Mouse (Mus musculus) E14TG2a.4 (cell line): ENCODE results near the gene Arhgef28.

Source experiments
- CTCF ChIP-seq: conservative IDR thresholded peaks from 2 replicates; pipeline ENCODE4 v1.5.1; 2014; ENCODE audit warnings: low read length
- POU5F1 ChIP-seq: IDR thresholded peaks from 2 replicates; pipeline ENCODE4 v1.6.1; 2014; ENCODE audit warnings: low read length, borderline replicate concordance

- TF ChIP-seq CTCF, result no peak
- no peak for TF ChIP-seq POU5F1
Measured at GRCm38 (mm10) chr13:98024680-98025079, 181.6 kb downstream of the Arhgef28 start.
